Mouse (Mus musculus): ENCODE data around the gene Kncn. TPM values are rescaled to one million over a fixed set of nuclear protein-coding genes. Genes with fewer than 3 reads are reported as not detected.

Kncn gene
- polyA plus RNA-seq, 1 experiment = 0.02 TPM

DNA sequence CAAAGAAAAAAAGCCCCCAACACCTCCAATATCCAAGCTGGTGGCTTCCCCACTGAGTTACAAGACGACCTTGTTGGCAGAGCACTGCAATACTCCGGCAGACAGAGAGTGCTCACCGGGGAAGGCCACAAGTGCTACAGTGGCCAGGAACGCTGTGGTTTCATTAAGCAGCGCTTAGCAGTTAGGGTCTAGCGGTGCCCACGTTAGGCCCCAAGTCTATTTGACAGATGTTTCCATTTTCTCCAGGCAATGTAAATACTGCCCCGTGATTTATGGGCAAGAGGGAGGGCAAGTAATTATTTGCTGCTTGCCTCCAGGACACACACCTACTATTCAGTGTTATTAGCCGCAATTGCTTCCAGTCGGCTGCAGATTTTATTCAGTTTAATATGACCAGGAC, 20.3 kb upstream of the Kncn start:
- H3K36me3 ChIP-seq (ENCODE audit: control insufficient read depth) = peaks cover 99% of the 10 kb centered on the region
- H3K4me3 ChIP-seq (replicated peaks) = no peak overlapping the region
- H3K9me3 ChIP-seq (ENCODE audit: control insufficient read depth, low read length) = no peaks in the 10 kb centered on the region
- H3K4me1 ChIP-seq (ENCODE audit: control insufficient read depth) = peaks cover 13% of the 10 kb centered on the region
- no peaks in the 10 kb centered on the region for H3K27me3 ChIP-seq (ENCODE audit: control insufficient read depth)
- TF ChIP-seq GATA1 (IDR thresholded peaks at IDR 0.05; ENCODE audit: low read length) (no peak), TAL1 (IDR thresholded peaks at IDR 0.05; ENCODE audit: low read length) (no peak)

DNA sequence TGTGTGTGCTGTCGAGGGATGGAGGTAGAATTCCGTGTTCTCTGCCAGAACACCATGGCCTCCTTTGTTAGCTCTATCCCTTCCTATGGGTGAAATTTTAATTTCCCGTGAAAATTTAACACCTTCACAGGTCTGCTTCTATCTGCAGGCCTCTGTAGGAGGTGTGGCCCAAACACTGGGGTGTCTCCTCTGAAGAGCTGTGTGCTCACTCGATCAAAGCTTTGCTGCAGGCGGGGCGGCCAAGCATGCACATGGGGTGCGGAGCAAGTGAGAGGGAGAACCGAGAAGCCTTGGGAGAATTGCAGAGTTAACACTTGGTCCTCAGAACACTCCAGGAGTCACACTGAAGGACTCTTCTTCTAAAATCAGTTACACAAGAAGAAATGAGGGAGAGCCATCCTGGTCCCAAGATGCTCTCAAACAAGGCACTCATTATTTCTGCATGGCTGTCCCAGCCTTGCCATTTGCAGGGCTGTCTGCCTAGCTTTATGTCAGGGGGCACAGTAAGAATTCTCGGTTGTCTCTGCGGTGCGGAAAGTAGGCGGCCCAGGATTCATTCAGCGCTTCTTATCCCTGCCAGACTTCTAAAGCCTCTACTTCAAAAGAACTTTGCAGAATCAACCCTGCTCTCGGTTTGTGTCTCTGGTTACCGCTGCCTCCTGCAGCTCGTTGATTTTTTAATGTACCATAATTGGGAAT, 14.5 kb upstream of the Kncn start:
- H3K9me3 ChIP-seq (ENCODE audit: control insufficient read depth, low read length) = no peaks in the 10 kb centered on the region
- no peaks in the 10 kb centered on the region for H3K4me1 ChIP-seq (ENCODE audit: control insufficient read depth)
- no peak for TF ChIP-seq TAL1 (IDR thresholded peaks at IDR 0.05; ENCODE audit: low read length)
- H3K36me3 ChIP-seq (ENCODE audit: control insufficient read depth) = peaks cover 99% of the 10 kb centered on the region
- no peak overlapping the region for H3K4me3 ChIP-seq (replicated peaks)
- no peaks in the 10 kb centered on the region for H3K27me3 ChIP-seq (ENCODE audit: control insufficient read depth)

DNA sequence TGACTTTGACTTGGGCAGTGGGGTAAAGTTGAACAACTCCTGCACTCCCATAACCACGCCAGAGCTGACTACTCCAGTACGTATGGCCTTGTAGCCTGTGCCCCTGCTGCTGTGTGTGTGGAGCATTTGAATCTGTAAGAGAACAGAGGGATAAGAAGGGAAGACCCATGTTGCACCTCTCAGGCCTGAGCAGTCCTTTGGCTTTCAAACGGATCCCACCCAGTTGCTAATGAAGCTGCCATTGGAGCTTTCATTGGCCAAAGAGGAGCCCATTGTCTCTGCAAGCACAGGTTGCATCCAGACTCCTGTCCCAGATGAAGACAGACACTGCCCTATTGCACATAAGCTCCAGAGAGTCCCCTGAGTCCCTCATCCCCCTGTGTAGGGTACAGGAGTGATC, 11.0 kb upstream of the Kncn start:
- no peaks in the 10 kb centered on the region for H3K4me1 ChIP-seq (ENCODE audit: control insufficient read depth)
- no peaks in the 10 kb centered on the region for H3K27me3 ChIP-seq (ENCODE audit: control insufficient read depth)
- TF ChIP-seq TAL1 (IDR thresholded peaks at IDR 0.05; ENCODE audit: low read length) (no peak), GATA1 (IDR thresholded peaks at IDR 0.05; ENCODE audit: low read length) (no peak)
- H3K4me3 ChIP-seq (replicated peaks) = no peak overlapping the region
- no peaks in the 10 kb centered on the region for H3K9me3 ChIP-seq (ENCODE audit: control insufficient read depth, low read length)
- peaks cover 100% of the 10 kb centered on the region for H3K36me3 ChIP-seq (ENCODE audit: control insufficient read depth)

GRCm38 (mm10) chr4:115878216-115878678, 6.0 kb upstream of the Kncn start:
- Histone ChIP-seq H3K9me3 (ENCODE audit: control insufficient read depth, low read length) (no peaks in the 10 kb centered on the region), H3K36me3 (ENCODE audit: control insufficient read depth) (peaks cover 66% of the 10 kb centered on the region), H3K4me1 (ENCODE audit: control insufficient read depth) (no peaks in the 10 kb centered on the region), H3K27me3 (ENCODE audit: control insufficient read depth) (no peaks in the 10 kb centered on the region), H3K4me3 (replicated peaks) (no peak overlapping the region)
- TF ChIP-seq TAL1 (IDR thresholded peaks at IDR 0.05; ENCODE audit: low read length) (no peak), GATA1 (IDR thresholded peaks at IDR 0.05; ENCODE audit: low read length) (no peak)

GRCm38 (mm10) chr4:115878828-115879227, 5.4 kb upstream of the Kncn start:
- Histone ChIP-seq H3K4me3 (replicated peaks) (no peak overlapping the region), H3K36me3 (ENCODE audit: control insufficient read depth) (peaks cover 60% of the 10 kb centered on the region), H3K4me1 (ENCODE audit: control insufficient read depth) (no peaks in the 10 kb centered on the region), H3K9me3 (ENCODE audit: control insufficient read depth, low read length) (no peaks in the 10 kb centered on the region), H3K27me3 (ENCODE audit: control insufficient read depth) (no peaks in the 10 kb centered on the region)
- TF ChIP-seq TAL1 (IDR thresholded peaks at IDR 0.05; ENCODE audit: low read length) = no peak
- no peak for TF ChIP-seq GATA1 (IDR thresholded peaks at IDR 0.05; ENCODE audit: low read length)

GRCm38 (mm10) chr4:115881183-115881582, 3.0 kb upstream of the Kncn start:
- no peaks in the 10 kb centered on the region for H3K9me3 ChIP-seq (ENCODE audit: control insufficient read depth, low read length)
- no peak for TF ChIP-seq TAL1 (IDR thresholded peaks at IDR 0.05; ENCODE audit: low read length)
- no peaks in the 10 kb centered on the region for H3K4me1 ChIP-seq (ENCODE audit: control insufficient read depth)
- H3K36me3 ChIP-seq (ENCODE audit: control insufficient read depth) = peaks cover 37% of the 10 kb centered on the region
- no peaks in the 10 kb centered on the region for H3K27me3 ChIP-seq (ENCODE audit: control insufficient read depth)
- no peak overlapping the region for H3K4me3 ChIP-seq (replicated peaks)

GRCm38 (mm10) chr4:115882195-115882594, 2.0 kb upstream of the Kncn start:
- H3K4me3 ChIP-seq (replicated peaks) = no peak overlapping the region
- no peaks in the 10 kb centered on the region for H3K4me1 ChIP-seq (ENCODE audit: control insufficient read depth)
- no peaks in the 10 kb centered on the region for H3K9me3 ChIP-seq (ENCODE audit: control insufficient read depth, low read length)
- TF ChIP-seq GATA1 (IDR thresholded peaks at IDR 0.05; ENCODE audit: low read length) = no peak
- TF ChIP-seq TAL1 (IDR thresholded peaks at IDR 0.05; ENCODE audit: low read length) = no peak
- peaks cover 27% of the 10 kb centered on the region for H3K36me3 ChIP-seq (ENCODE audit: control insufficient read depth)
- H3K27me3 ChIP-seq (ENCODE audit: control insufficient read depth) = peaks cover 2% of the 10 kb centered on the region; the same call in 1 of the 2 replicates

DNA sequence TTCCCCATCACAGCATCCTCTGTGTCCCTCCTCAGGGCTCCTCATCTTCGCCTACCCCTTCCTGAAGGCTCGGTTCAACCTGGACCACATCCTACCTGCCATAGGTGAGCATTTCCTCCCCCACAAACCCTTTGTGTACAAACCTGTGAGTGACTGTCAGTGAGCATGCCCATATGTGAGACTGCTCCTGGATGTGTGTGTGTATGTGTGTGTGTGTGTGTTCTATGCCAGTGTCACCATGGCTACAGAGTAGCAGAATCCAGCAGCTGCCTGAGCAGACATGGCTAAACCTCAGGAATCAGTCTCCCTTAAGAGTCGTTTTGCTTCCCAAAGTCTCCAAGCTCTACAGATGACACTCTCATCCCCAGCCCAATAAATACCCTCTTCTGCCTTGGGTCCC, 1.6 kb downstream of the Kncn start:
- peaks cover 32% of the 10 kb centered on the region for H3K27me3 ChIP-seq (ENCODE audit: control insufficient read depth)
- H3K36me3 ChIP-seq (ENCODE audit: control insufficient read depth) = no peaks in the 10 kb centered on the region
- H3K4me1 ChIP-seq (ENCODE audit: control insufficient read depth) = peaks cover 4% of the 10 kb centered on the region
- H3K4me3 ChIP-seq (replicated peaks) = no peak overlapping the region
- H3K9me3 ChIP-seq (ENCODE audit: control insufficient read depth, low read length) = no peaks in the 10 kb centered on the region
- TF ChIP-seq TAL1 (IDR thresholded peaks at IDR 0.05; ENCODE audit: low read length) (no peak), GATA1 (IDR thresholded peaks at IDR 0.05; ENCODE audit: low read length) (no peak)

GRCm38 (mm10) chr4:115886875-115887274, 2.7 kb downstream of the Kncn start:
- Histone ChIP-seq H3K36me3 (ENCODE audit: control insufficient read depth) (no peaks in the 10 kb centered on the region), H3K4me1 (ENCODE audit: control insufficient read depth) (peaks cover 4% of the 10 kb centered on the region), H3K9me3 (ENCODE audit: control insufficient read depth, low read length) (no peaks in the 10 kb centered on the region), H3K27me3 (ENCODE audit: control insufficient read depth) (peaks cover 42% of the 10 kb centered on the region), H3K4me3 (replicated peaks) (no peak overlapping the region)
- TF ChIP-seq TAL1 (IDR thresholded peaks at IDR 0.05; ENCODE audit: low read length) (no peak), GATA1 (IDR thresholded peaks at IDR 0.05; ENCODE audit: low read length) (no peak)

GRCm38 (mm10) chr4:115890066-115890465, 5.9 kb downstream of the Kncn start:
- Histone ChIP-seq H3K9me3 (ENCODE audit: control insufficient read depth, low read length) (no peaks in the 10 kb centered on the region), H3K4me3 (replicated peaks) (no peak overlapping the region), H3K27me3 (ENCODE audit: control insufficient read depth) (peaks cover 60% of the 10 kb centered on the region), H3K36me3 (ENCODE audit: control insufficient read depth) (no peaks in the 10 kb centered on the region), H3K4me1 (ENCODE audit: control insufficient read depth) (peaks cover 4% of the 10 kb centered on the region)
- TF ChIP-seq TAL1 (IDR thresholded peaks at IDR 0.05; ENCODE audit: low read length) (no peak), GATA1 (IDR thresholded peaks at IDR 0.05; ENCODE audit: low read length) (no peak)
